In the genomic region with DNA sequence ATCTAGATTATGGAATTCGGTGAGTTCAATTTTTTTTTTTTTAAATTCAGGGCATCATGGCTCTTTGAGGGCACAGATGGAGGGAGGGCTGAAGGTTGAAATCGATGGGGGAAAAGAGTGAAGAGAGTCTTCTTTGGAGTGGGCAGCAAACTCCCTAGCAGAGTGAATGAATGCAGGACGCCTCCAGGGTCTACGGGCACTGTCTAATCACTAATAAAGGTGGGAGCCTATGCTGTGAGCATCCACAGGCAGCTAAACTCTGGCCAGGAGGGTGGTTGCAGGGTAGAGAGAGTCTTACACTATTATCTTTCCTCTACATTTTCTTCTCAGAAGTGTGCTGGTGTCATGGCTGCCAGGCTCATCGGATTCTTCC, we compare ENCODE assay signal across 8 mouse cellular contexts. TPM values are rescaled to one million over a fixed set of nuclear protein-coding genes. Genes with fewer than 3 reads are reported as not detected.
DNase-seq lines count a peak whose midpoint lies in the region; ATAC-seq and TF ChIP-seq lines count a peak whose summit lies in the region.

No protein-coding gene starts in this region.

- H3K9ac ChIP-seq in lung, embryonic 15.5 days = peak overlapping the region; percentile 37
- peak overlapping the region; percentile 33 for H3K9ac ChIP-seq in embryonic facial prominence, embryonic 15.5 days
- H3K9ac ChIP-seq in intestine, postnatal 0 days (ENCODE audit: low read depth, low read length) = peak overlapping the region; percentile 76
- peak overlapping the region; percentile 63 for H3K9ac ChIP-seq in neural tube, embryonic 15.5 days (replicated peaks)

- peak overlapping the region; percentile 64 for H3K4me2 ChIP-seq in lung, embryonic 15.5 days
- peak overlapping the region; percentile 58 for H3K4me2 ChIP-seq in embryonic facial prominence, embryonic 15.5 days (replicated peaks)
- peak overlapping the region; percentile 72 for H3K4me2 ChIP-seq in intestine, postnatal 0 days (replicated peaks; ENCODE audit: low read depth)
- peak overlapping the region; percentile 77 for H3K4me2 ChIP-seq in neural tube, embryonic 15.5 days

- no peak overlapping the region for H3K27ac ChIP-seq in lung, embryonic 15.5 days
- H3K27ac ChIP-seq in embryonic facial prominence, embryonic 15.5 days (replicated peaks) = 0 out of 2 replicates have a peak overlapping the region, but pooled peaks have one; percentile 18
- H3K27ac ChIP-seq in intestine, postnatal 0 days (ENCODE audit: low read depth, low read length) = peak overlapping the region; percentile 16; the same call in 1 of the 2 replicates
- peak overlapping the region; percentile 66 for H3K27ac ChIP-seq in neural tube, embryonic 15.5 days (replicated peaks)

- 33% methylated on average over 5 of the region's 5 CpGs for WGBS in lung, embryonic 15.5 days
- 32% methylated on average over 5 of the region's 5 CpGs for WGBS in embryonic facial prominence, embryonic 15.5 days
- 36% methylated on average over 5 of the region's 5 CpGs for WGBS in intestine, postnatal 0 days
- WGBS in neural tube, embryonic 15.5 days = 46% methylated on average over 5 of the region's 5 CpGs

- no peak for DNase-seq in lung, postnatal 14 days
- DNase-seq in left cerebral cortex, postnatal 10 days (ENCODE audit: extremely low spot score in 1 of 2, low spot score in 2 of 2) = no peak
- no peak for DNase-seq in left cerebral cortex, adult 9 months (ENCODE audit: low spot score in 2 of 2)
- DNase-seq in layer of hippocampus, adult 9-11 months = no peak

- no peak for TF ChIP-seq CTCF in intestine, postnatal 0 days (IDR thresholded peaks at IDR 0.05; ENCODE audit: low read depth)

- H3K9me3 ChIP-seq in lung, embryonic 15.5 days = no peaks in the 10 kb centered on the region
- H3K9me3 ChIP-seq in embryonic facial prominence, embryonic 15.5 days (replicated peaks) = no peaks in the 10 kb centered on the region
- H3K9me3 ChIP-seq in intestine, postnatal 0 days (ENCODE audit: control insufficient read depth) = no peaks in the 10 kb centered on the region
- no peaks in the 10 kb centered on the region for H3K9me3 ChIP-seq in neural tube, embryonic 15.5 days (replicated peaks)

- peaks cover 27% of the 10 kb centered on the region for H3K36me3 ChIP-seq in lung, embryonic 15.5 days
- peaks cover 36% of the 10 kb centered on the region for H3K36me3 ChIP-seq in embryonic facial prominence, embryonic 15.5 days
- peaks cover 39% of the 10 kb centered on the region for H3K36me3 ChIP-seq in intestine, postnatal 0 days (ENCODE audit: control insufficient read depth, insufficient read depth)
- peaks cover 34% of the 10 kb centered on the region for H3K36me3 ChIP-seq in neural tube, embryonic 15.5 days

- no peaks in the 10 kb centered on the region for H3K27me3 ChIP-seq in lung, embryonic 15.5 days
- H3K27me3 ChIP-seq in embryonic facial prominence, embryonic 15.5 days = no peaks in the 10 kb centered on the region
- no peaks in the 10 kb centered on the region for H3K27me3 ChIP-seq in intestine, postnatal 0 days (replicated peaks; ENCODE audit: control insufficient read depth, insufficient read depth, low read length)
- H3K27me3 ChIP-seq in neural tube, embryonic 15.5 days (replicated peaks) = no peaks in the 10 kb centered on the region

- intact Hi-C loops in left cerebral cortex, postnatal 10 days (cut with DNase I) = no loop called here

- H3K4me3 ChIP-seq in lung, embryonic 15.5 days = peak overlapping the region; percentile 52
- H3K4me3 ChIP-seq in embryonic facial prominence, embryonic 15.5 days (replicated peaks) = peak overlapping the region; percentile 58
- H3K4me3 ChIP-seq in intestine, postnatal 0 days (ENCODE audit: low read depth, low read length) = peak overlapping the region; percentile 65
- peak overlapping the region; percentile 62 for H3K4me3 ChIP-seq in neural tube, embryonic 15.5 days (replicated peaks)

- peaks cover 6% of the 10 kb centered on the region for H3K4me1 ChIP-seq in lung, embryonic 15.5 days
- H3K4me1 ChIP-seq in embryonic facial prominence, embryonic 15.5 days = peaks cover 6% of the 10 kb centered on the region
- H3K4me1 ChIP-seq in intestine, postnatal 0 days (replicated peaks; ENCODE audit: control insufficient read depth, insufficient read depth, low read length) = no peaks in the 10 kb centered on the region
- peaks cover 11% of the 10 kb centered on the region for H3K4me1 ChIP-seq in neural tube, embryonic 15.5 days

- ATAC-seq in lung, embryonic 15.5 days (ENCODE audit: borderline replicate concordance, extremely low read depth, low FRiP score, low TSS enrichment) = no peak
- no peak for ATAC-seq in embryonic facial prominence, embryonic 15.5 days (ENCODE audit: insufficient number of reproducible peaks, low FRiP score, low TSS enrichment, low read depth)
- ATAC-seq in intestine, postnatal 0 days = peak; percentile 7; the same call in 1 of the 2 replicates
- peak; percentile 48 for ATAC-seq in neural tube, embryonic 15.5 days (ENCODE audit: low FRiP score)

RNA-seq across cellular contexts. Expression of gene Gba, which starts 0.4 kb away (rescaled TPM):
- polyA plus RNA-seq in lung, embryonic 15.5 days (2015; fragmentation: Nextera tagmentation; extraction: Ambion mirVana) = 37.2 and 42.6 TPM in 2 replicates
- polyA plus RNA-seq in embryonic facial prominence, embryonic 15.5 days (2015; fragmentation: Nextera tagmentation; extraction: Ambion mirVana) = 49.0 and 55.6 TPM in 2 replicates
- 140 TPM in 2 replicates for polyA plus RNA-seq in intestine, postnatal 0 days (2015; fragmentation: Nextera tagmentation; extraction: Ambion mirVana)
- 45.5 and 47.9 TPM in 2 replicates for polyA plus RNA-seq in neural tube, embryonic 15.5 days (2015; fragmentation: Nextera tagmentation; extraction: Ambion mirVana)
- 10 to 100 TPM; 66.2 to 68.0 TPM for total RNA-seq in left cerebral cortex, postnatal 10 days (2021)

RNA-seq across cellular contexts. Expression of gene Thbs3, which starts 11.9 kb away (rescaled TPM):
- polyA plus RNA-seq in lung, embryonic 15.5 days (2015; fragmentation: Nextera tagmentation; extraction: Ambion mirVana) = 54.4 and 58.4 TPM in 2 replicates
- 47.1 and 59.7 TPM in 2 replicates for polyA plus RNA-seq in embryonic facial prominence, embryonic 15.5 days (2015; fragmentation: Nextera tagmentation; extraction: Ambion mirVana)
- 15.2 and 17.2 TPM in 2 replicates for polyA plus RNA-seq in intestine, postnatal 0 days (2015; fragmentation: Nextera tagmentation; extraction: Ambion mirVana)
- 38.6 and 48.2 TPM in 2 replicates for polyA plus RNA-seq in neural tube, embryonic 15.5 days (2015; fragmentation: Nextera tagmentation; extraction: Ambion mirVana)
- 10 to 100 TPM; 27.8 to 31.4 TPM for total RNA-seq in left cerebral cortex, postnatal 10 days (2021)

RNA-seq across cellular contexts. Expression of gene Fam189b, which starts 20.2 kb away (rescaled TPM):
- 12.9 and 18.4 TPM in 2 replicates for polyA plus RNA-seq in lung, embryonic 15.5 days (2015; fragmentation: Nextera tagmentation; extraction: Ambion mirVana)
- polyA plus RNA-seq in embryonic facial prominence, embryonic 15.5 days (2015; fragmentation: Nextera tagmentation; extraction: Ambion mirVana) = 34.9 and 37.0 TPM in 2 replicates
- polyA plus RNA-seq in intestine, postnatal 0 days (2015; fragmentation: Nextera tagmentation; extraction: Ambion mirVana) = 4.9 and 5.9 TPM in 2 replicates
- polyA plus RNA-seq in neural tube, embryonic 15.5 days (2015; fragmentation: Nextera tagmentation; extraction: Ambion mirVana) = 41.4 and 47.2 TPM in 2 replicates
- total RNA-seq in left cerebral cortex, postnatal 10 days (2021) = 10 to 100 TPM; 59.6 to 66.2 TPM

RNA-seq across cellular contexts. Expression of gene Mtx1, which starts 23.8 kb away (rescaled TPM):
- polyA plus RNA-seq in lung, embryonic 15.5 days (2015; fragmentation: Nextera tagmentation; extraction: Ambion mirVana) = 195 and 197 TPM in 2 replicates
- 173 and 196 TPM in 2 replicates for polyA plus RNA-seq in embryonic facial prominence, embryonic 15.5 days (2015; fragmentation: Nextera tagmentation; extraction: Ambion mirVana)
- 140 and 145 TPM in 2 replicates for polyA plus RNA-seq in intestine, postnatal 0 days (2015; fragmentation: Nextera tagmentation; extraction: Ambion mirVana)
- 159 and 171 TPM in 2 replicates for polyA plus RNA-seq in neural tube, embryonic 15.5 days (2015; fragmentation: Nextera tagmentation; extraction: Ambion mirVana)
- total RNA-seq in left cerebral cortex, postnatal 10 days (2021) = 100 to 1,000 TPM in 1 of 2 experiments, 10 to 100 TPM in 1; 98.6 to 102 TPM

RNA-seq across cellular contexts. Expression of gene Muc1, which starts 25.7 kb away (rescaled TPM):
- polyA plus RNA-seq in lung, embryonic 15.5 days (2015; fragmentation: Nextera tagmentation; extraction: Ambion mirVana) = 74.3 and 88.9 TPM in 2 replicates
- polyA plus RNA-seq in embryonic facial prominence, embryonic 15.5 days (2015; fragmentation: Nextera tagmentation; extraction: Ambion mirVana) = 4.0 and 10.2 TPM in 2 replicates
- 3.5 and 6.7 TPM in 2 replicates for polyA plus RNA-seq in intestine, postnatal 0 days (2015; fragmentation: Nextera tagmentation; extraction: Ambion mirVana)
- 0.56 and 0.79 TPM in 2 replicates for polyA plus RNA-seq in neural tube, embryonic 15.5 days (2015; fragmentation: Nextera tagmentation; extraction: Ambion mirVana)
- total RNA-seq in left cerebral cortex, postnatal 10 days (2021) = 1 to 10 TPM in 1 of 2 experiments, under 1 TPM in 1; 0.58 to 1.8 TPM

Comparison
In these comparisons a context has a peak if more than half of its experiments do, and no peak if none do; other contexts are left out.
1. ATAC-seq: peak in intestine, postnatal 0 days (single experiment) and neural tube, embryonic 15.5 days (single experiment); none in lung, embryonic 15.5 days (single experiment) and embryonic facial prominence, embryonic 15.5 days (single experiment).
2. Peak in every context shown above with its lines, with median percentiles within 50 percentile points of each other: H3K4me2 ChIP-seq, H3K4me3 ChIP-seq and H3K9ac ChIP-seq.